Mouse (Mus musculus) liver, adult 2 months (tissue): ENCODE measurements around the gene Prmt3.

Source experiments
- CTCF ChIP-seq: fragments of 200-500 bp; IDR thresholded peaks from 2 replicates; pipeline ENCODE4 v1.5.1; 2011; ENCODE audit warnings: low read depth, low read length, control low read depth
- POLR2A ChIP-seq: fragments of 200-500 bp; IDR thresholded peaks from 2 replicates; pipeline ENCODE4 v1.6.1; 2011; ENCODE audit warnings: low read length, control low read depth; ENCODE audit not compliant: insufficient read depth; ENCODE audit errors: extremely low read depth

DNA sequence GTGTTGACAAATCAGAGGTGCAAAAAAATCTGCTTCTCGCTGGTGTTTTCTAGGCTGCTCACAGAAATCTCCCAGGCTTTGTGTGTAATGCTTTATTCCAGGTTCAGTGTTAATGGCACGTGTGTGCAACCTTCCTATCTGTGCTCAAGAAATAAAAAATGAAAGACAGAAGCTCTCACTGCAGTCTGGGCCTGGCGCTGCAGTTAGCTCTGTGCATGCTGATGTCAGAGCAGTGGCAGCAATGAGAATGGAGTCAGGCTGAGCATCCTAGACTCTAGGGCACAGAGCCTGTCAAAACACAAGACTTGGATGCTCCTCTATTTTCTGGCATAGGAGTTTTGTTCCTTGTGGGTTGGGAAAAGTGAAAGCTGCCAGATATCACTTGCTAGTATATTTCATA, 92.1 kb downstream of the Prmt3 start:
- TF ChIP-seq CTCF (no peak), POLR2A (no peak)
